Mouse (Mus musculus) cerebellum, postnatal 14 days (tissue): ENCODE measurements around the gene G430095P16Rik.

Experiments used
- DNase-seq, 2 experiments: peaks; one replicate each; pipeline ENCODE4 v3.0.0; 2021; ENCODE audit warnings: mixed read lengths in 2 of 2

G430095P16Rik gene

DNA sequence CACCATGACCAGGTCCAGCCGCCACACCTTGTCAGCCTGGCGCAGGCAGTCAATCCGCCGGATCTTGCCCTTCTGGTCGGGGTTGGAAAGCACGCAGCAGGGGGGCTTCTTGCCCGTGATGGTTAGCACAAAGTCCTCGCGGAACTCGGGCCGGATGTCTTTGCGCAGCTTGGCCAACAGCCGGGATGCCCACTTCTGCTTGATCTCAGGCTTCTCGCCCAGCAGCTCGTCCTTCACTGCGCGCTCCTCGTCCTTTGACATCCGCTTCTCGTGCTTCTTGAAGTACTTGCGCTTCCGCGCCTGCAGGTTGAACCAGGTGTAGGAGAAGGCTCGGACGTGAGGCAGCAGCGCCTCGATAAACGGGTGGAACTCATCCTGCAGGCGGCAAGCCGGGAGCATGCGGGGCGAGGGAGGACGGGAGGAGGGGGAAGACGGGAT lies 49.2 kb downstream of the G430095P16Rik start:
- peak; percentile 90 to 92 for DNase-seq

DNA sequence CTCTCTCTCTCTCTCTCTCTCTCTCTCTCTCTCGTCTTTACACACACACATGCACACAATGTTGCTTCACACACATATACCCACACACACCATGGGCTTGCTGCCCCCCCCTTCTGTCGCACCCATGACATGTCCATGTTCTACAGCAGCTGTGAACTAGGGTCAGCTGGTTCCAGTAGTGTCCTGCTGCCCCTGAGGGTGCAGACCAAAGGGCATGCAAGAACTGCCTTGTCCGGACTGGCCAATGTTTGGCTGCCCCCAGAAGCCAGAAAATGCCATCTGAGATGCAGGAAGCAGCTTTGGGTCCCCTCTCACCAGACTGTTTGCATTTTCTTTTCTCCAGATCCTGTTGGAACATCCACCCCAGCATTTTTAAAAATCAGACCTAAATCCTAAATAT lies 49.8 kb downstream of the G430095P16Rik start:
- peak; percentile 61 to 62 for DNase-seq

DNA sequence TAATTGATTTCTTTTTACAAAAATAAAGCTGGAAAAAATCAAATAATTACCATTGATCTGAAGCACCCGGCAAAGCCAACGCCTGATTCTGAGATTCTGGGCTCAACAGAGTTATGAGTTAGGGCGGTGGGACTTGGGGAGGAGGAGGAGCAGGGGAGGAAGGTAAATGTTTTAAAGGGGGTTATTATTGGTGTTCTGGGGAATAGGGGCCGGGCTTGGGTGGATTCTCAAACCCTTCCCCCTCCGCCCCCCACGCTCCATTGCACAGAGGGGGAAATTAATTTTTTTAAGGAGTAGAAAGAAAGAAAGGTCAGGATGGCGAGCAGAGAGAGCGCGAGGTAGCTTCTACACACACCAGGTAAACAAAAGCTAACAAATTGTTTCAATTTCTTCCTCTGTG lies 50.5 kb downstream of the G430095P16Rik start:
- peak; percentile 75 to 80 for DNase-seq

DNA sequence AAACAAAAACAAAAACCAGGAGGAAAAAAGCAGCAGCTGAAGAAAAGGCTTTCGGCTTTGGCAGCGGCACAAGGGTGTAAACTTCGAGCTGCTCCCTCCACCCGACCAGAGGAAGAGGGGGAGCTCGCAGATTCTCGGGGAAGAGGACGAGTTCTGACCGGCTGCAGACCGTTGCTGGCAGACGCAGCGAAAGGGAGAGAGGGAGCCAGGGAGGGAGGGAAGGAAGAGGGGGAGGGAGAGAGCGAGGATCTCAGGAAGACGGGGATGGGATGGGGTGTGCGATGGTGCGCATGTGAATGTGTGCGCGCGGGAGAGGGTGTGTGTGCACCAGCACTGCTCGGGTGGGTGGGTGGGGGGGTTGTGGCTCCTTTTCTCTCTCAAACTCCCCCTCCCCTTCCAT lies 51.0 kb downstream of the G430095P16Rik start:
- peak; percentile 91 to 92 for DNase-seq

DNA sequence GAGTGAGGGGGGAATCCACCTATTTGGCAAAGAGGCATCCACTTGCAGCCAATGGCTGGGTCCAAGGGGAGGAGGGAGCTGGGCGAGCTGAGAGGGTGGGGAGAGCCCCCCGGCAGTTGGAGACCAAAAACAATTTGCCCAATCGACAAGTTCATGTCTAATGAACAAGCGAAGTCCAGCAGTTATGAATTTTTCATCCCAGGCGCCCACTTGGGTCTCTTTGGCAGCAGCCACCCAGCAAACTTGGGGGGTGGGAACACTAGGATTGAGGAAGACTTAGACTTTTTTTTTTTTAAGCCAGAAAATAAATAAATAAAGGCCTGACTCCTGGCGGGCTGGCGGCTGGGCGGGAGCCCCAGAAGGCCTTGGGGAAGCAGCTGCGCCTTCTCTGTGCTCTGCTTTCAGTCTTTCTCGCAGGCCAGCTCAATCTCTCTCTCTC lies 51.7 kb downstream of the G430095P16Rik start:
- DNase-seq: peak; percentile 82 to 84

DNA sequence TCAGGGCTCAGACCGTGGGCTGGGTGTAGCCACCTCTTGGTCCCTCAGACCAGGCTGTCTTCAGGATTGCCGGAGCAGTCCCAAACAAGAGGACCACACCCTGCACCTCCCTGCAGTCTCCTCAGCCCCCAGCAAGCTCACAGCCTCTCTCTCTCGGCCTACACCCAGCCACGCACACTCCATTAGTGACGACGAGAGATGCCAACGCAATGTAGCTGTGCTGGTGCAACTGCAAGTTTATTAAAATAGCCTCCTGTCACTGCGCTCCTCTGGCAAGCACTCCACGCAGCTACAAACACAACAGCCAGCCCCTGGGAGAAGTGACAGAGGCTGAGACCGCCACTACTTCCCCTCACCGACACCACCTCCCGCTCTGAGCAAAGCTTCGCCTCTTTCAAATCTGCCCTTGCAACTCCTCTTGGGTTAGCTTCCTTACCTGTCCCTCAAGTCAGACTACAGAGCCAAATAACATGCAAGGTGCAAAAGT lies 52.3 kb downstream of the G430095P16Rik start:
- peak in 1 of 2 experiments; percentile 61 for DNase-seq

DNA sequence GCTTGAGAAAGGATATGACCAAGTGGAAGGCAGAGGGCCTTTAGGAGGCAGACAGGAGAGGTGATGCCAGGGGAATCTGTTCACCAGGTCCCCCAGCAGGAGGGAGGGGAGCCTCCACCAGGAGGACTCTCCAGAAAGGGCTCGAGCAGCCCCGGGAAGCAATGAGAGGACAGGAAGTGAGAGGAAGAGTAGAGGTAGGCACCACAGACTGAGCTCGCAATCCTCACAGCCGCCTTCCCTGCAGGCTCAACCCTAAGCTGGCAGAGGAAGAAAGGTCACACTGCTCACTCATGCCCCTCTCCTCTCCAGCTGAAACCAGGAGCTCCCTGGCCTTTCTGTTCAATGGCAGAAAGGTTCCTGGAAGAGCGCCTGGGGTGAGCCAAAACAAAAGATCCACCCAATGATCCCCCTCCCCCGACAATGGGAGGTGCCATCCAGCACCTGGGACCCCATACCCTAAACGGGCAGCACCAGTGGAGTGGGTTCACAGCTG lies 52.9 kb downstream of the G430095P16Rik start:
- DNase-seq: peak; percentile 60 to 61
